Mouse (Mus musculus) heart, postnatal 25 days (tissue): ENCODE data around the gene Vps53. TPM values are rescaled to one million over a fixed set of nuclear protein-coding genes. Genes with fewer than 3 reads are reported as not detected.
A peak's percentile ranks its signal among the peaks of the same experiment; 100 is the strongest.

Experiments used
- DNase-seq: peaks from one replicate; pipeline ENCODE4 v3.0.0; 2022; ENCODE audit warnings: low spot score
- intact Hi-C: fragments of 180-260 bp; cut with DNase I; formaldehyde crosslinking; loops from one replicate; pipeline ENCODE4 v1.15.1; 2025
- total RNA-seq, 2 experiments: library from RNA; stranded (reverse); gene quantifications; 2 replicates each; pipeline ENCODE4 v1.2.3; 2021

Vps53 gene
- total RNA-seq, 2 experiments from 2014 or later, result 26.1 to 30.3 TPM

DNA sequence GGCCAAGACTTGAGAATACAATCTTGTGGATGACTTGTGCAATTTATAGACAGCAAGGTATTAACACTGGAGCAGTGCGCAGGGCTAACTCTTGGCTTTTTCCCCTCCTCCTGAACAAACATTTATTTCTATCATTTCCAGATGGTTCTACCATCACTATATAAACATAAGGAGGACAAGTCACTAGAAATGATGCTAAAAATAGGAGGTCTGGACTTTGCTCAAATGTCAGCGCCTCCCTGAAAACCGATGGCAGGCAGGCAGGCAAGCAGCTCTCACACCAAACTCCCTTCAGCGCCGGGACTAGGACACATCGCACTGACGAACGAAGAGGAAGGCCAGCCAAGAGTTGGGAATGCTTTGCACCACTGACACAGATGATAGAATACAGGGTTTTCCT is 54.1 kb downstream of the Vps53 start:
- no peak for DNase-seq
- intact Hi-C loops, result no loop called here

DNA sequence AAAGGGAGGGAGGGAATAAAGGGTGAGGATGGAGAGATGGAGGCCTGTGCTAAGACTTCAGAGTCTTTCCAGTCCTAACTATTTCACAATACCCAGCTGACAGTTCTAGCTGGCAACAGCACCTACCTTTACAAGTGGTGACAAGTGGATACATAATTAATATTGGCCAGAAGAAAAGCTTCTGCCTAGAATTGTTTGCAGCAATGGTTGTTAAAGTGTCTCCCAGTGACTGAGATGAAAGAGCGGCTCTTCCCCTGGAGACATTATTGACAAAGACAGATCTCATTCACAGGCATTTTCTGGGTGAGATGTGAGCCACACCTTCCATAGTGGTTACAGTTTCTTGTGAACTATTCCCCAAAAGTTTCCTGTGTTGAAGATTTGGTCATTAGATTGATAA is 55.9 kb downstream of the Vps53 start:
- intact Hi-C loops, result no loop called here
- DNase-seq, result no peak

DNA sequence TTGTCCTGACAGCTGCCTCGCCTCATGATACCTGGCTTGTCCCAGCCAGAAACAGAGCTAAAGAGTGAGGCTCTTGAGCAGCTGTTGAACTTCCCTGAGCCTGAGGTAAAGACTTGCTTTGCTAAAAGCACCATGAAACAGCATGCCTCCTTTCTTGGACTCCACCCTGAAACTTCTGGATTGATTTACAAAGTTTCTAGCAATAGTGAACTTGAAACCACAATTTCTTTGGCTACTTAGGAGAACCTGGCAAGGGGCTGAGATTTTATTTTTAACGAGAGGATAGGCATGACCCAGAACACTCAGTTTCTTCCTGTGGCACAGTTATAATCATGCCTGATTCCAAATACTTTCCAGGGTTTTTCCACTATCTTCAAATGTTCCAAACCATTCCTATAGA is 56.9 kb downstream of the Vps53 start:
- DNase-seq, result no peak
- intact Hi-C loops, result no loop called here

DNA sequence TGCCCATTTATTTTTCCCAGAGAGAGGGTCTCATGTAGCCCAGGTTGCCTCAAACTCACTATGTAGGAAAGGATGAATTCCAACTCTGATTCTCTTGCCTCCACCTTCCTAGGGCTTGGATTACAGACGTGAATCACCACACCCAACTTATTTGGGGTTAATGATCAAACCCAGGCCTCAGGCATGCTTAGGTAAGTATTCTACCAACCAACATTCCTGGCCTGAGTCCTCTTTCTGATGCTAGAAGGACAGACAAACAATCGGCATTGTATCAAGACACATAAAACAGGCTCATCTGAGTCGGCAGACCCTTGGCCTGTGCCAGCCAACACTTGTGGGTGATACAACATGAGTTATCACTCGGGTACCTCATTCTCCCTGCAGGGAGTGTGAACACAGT is 58.4 kb downstream of the Vps53 start:
- DNase-seq, result no peak
- intact Hi-C loops, result no loop called here

DNA sequence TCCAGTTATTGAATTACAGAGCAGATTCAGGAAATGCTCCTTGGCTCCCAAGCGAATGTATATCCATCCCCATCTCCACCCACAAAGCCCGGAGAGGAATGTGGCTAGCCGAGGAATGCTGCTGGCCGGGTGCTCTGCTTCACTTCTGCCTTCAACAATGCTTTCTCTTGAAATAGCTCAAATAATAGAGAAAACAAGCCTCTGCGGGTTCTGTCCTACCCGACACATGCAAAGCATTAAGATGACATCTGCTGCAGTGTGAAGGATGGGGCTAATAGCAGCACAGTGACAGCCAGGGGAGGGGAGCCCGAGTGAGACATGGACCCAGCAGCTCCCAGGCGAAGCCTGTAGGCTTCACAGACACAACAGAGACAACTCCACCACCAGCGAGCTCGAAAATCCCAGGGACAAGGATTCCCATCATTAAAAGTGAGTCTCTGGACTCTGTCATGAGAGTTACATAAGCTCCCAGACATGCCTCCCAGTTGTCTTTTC is 59.0 kb downstream of the Vps53 start:
- DNase-seq, result no peak
- intact Hi-C loops, result no loop called here

DNA sequence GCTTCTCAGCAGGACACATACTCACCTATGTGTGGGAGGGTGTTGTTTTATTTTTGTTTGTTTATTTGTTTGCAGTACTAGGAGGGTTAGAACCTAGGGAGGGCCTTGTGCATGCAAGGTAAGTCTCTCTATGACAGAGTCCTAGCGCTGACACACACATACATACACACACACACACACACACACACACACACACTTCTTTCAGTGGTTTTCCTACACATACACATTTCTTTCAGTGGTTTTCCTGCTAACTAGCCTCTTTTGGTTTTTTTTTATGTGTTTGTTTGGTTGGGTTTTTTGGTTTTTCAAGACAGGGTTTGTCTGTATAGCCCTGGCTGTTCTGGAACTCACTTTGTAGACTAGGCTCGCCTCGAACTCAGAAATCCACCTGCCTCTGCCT is 69.0 kb downstream of the Vps53 start:
- no peak for DNase-seq
- intact Hi-C loops, result no loop called here

DNA sequence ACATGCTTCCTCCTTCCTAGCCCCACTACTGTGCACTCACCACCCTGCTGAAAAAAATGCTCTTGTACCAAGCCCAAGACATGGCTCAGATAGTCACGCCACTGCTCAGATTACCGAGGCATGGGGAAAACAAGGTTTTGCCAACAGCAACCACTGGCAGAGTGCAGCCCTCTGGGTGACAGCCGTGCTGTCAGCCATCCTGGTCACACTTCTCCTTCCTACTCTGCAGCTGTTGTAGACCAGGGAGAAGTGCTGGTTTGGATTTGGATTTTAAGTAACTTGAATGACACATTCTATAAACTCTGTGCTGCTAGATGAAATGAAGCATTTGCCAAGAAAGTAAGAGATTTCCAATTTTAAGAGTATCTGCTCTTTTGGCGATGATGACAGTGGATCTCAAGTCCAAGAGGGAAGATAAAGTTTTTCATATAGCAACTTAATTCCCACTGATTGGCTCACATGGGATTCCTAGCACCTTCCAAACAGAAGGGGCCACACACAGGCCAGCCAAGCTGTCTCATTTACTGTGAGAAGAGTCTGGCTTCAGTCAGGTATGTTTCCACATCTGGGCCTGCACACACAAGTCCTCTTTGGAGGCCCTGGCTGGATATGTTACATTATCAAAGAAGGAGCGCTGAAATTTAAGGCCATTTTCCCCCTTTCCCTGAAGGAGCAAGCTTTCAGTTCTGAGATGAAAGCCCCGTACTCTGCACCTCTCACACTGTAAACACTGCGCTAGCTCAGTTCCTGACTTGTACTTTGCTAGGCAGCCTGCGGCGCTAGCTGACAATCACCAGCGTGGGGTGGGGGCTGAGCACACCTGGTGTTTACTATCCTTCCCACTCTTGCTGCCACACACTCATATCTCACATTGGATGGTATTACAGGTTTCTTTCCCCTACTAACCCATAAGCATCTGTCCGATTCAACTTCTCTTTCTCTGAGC is 72.6 kb downstream of the Vps53 start:
- intact Hi-C loops, result no loop called here
- no peak for DNase-seq

DNA sequence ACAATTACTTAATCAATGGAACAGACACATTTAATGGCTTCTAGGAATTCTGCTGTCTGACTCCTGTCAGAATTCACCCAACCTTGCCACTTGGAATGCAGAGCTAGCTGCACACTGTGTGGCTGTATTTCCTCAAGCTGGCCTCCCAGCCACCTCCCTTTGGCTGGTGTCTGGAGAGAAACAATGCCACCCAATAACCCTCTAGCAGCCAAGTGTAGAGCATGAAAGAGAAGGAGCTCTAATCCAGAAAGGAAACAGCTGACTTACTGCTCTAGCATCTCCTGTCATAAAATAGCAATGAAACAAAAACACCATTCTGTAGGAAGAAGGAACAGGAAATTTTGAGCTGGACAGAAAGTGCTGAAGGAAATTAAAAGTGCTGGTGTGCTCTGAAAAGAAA is 78.3 kb downstream of the Vps53 start:
- intact Hi-C loops, result no loop called here
- DNase-seq, result no peak

DNA sequence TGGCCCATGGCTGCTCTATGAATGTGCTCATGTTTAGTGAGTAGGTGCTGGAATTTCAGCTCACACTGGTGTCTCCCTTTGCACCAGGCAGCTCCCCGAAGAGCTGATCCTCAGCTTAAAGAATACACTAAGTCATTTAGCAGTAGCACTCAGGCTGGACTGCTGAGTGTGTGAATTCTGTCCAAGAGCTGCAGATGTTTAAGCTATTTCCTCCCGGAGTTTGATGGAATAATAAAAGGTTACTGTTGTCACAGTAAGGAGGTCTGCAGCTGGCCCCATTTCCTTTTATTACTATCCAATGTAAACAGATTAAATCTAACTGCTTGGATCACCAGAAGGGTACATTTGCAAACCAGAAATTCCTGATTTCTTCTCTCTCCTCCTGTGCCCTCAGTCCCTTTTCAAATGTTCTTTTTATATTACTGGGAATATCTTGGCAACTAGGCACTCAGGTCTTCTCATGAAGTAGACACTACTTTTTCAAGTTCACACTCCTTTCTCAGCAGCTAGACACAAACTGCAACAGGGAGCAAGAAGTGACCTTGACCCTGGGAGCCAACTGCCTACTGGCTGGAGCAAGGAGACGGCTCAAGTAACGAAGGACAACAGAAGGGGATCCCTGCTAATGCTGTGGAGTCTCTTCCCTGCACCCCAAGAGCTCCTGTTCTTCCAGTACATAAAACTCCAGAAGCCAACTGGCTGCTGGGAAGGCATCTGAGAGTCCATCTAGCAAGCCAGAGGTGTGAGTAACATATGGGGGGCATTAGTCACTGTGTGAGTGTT is 80.1 kb downstream of the Vps53 start:
- DNase-seq, result no peak
- intact Hi-C loops, result no loop called here

DNA sequence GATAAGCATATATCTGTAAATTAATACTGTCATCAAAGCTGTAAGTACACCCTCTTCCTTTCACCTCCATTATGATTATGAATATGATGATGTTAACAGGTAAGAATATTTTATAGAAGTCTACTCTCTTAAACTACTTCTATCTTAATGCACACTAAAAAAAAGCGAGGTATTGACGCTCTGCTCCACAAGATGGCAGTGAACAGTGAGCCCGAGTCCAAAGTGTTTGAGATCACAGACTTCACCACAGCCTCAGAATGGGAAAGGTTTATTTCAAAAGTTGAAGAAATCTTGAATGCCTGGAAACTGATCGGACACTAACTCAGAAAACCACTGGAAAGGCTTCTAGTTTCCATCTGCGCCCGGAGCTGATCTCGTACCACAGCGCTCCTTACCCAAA is 85.8 kb downstream of the Vps53 start:
- intact Hi-C loops, result no loop called here
- no peak for DNase-seq

DNA sequence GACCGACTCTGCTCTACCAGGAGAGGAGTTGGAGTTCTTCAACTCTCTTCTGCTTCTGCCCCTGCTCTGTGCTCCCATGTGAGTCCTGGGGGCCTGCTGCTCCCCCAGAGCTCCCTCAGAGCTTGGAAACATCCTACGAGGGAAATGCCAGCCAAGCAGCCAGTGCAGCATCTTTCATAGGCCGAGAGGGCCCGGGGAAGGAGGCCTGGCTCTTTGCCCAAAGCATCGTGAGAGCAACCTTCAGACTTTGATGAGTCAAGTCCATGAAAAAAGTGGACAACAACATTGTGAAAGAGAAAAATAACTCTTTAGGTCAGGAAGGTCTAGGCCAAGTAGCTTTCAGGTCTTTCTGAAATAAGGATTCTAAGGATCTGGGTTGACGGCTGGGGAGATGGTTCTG is 89.7 kb downstream of the Vps53 start:
- DNase-seq, result no peak
- intact Hi-C loops, result loop anchor here (10.0 kb wide), 1 partner anchor 45 kb away; no protein-coding TSS in a partner anchor

DNA sequence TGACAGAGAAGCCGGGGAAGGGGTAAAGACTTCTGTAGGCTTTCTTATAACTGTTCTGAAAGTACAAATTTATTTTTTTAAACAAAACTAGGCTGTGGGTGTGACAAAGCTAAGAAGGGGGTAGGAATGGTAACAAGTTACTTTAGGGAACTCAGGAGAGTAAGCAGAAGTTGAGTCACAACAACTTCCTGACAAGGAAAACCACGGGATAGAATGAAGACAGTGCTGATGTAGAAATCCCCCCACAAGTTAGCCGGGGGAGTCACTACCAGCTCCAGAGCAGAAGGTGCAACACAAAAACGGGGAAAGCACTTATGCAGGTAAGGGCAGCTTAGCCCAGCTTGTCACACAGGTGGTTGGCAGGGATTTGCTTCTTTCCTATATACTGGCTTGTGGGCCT is 90.9 kb downstream of the Vps53 start:
- no peak for DNase-seq
- intact Hi-C loops, result loop anchor here (10.0 kb wide), 1 partner anchor 46 kb away; no protein-coding TSS in a partner anchor

DNA sequence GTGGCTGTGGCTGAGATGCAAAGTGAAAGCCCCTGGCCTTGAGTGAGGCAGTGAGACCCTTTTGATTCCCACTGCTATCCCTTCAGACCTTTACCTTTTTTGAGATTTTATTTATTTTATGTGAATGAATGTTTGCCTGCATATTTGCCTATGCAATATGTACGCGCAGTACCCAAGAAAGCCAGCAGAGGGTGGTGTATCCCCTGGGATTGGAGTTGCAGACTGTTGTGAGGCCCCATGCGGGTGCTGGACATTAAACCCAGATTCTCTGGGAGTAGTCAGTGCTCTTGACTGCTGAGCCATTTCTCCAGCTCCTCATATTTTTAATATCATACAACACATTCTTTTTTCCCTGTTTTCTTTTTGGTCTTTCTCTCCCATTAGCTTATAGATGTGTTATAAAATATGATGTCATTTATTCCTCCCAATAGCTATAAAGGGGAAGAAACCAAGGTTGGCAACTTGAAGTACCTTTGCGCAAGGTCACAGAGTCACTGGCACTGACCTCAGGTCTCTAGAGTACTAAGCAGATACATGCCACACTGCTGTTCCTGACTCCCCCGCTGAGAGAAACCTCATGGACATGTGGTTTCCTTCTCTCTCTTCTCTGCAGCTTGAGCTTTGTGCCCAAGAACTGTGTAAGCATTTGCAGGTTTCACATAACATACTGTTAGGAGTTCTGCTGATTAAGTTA is 93.4 kb downstream of the Vps53 start:
- no peak for DNase-seq
- intact Hi-C loops, result loop anchor here (1.0 to 10.0 kb wide), 2 partner anchors 49 to 81 kb away; no protein-coding TSS in a partner anchor

DNA sequence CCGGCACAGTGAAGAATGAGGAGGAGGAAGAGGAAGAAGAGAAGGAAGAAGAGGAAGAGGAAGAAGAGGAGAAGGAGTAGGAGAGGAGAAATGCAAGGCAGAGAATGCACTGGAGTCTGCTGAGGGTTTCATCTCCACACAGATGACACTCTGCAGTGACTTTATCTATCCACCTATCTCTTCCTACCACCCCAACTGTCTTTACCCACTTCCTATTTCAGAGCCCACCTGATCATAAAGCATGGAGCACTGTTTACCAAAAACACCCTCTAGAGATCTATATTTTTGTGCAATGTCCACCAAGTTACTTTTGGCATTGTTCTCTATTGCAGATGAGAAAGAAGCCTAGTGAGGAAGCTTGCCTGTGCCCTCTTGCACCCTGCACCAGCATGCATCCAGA is 94.5 kb downstream of the Vps53 start:
- intact Hi-C loops, result loop anchor here (5.0 to 10.0 kb wide), 2 partner anchors 50 to 58 kb away; partner anchors contain the start of gene Rflnb
- no peak for DNase-seq

DNA sequence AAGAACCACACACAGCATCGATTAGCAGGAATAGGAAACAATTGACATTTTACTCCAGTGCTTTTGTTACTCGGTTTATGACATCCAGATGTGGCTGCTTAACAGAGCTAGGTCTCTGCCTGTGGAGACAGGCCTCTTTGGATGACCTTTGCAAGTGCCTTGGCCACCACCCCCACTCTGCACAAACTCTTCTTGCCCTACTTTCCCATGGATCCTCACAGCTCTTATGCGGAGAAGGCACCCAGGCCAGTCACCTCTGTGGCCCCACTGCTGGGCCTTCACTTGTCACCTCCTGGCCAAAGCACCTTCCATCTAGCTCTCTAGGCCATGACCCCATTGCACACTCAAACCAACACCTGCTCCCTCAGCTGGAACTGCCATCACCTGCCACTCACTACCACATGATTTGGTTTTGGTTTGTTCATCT is 95.5 kb downstream of the Vps53 start:
- intact Hi-C loops, result loop anchor here (5.0 to 10.0 kb wide), 2 partner anchors 51 to 57 kb away; partner anchors contain the start of gene Rflnb
- DNase-seq, result no peak

DNA sequence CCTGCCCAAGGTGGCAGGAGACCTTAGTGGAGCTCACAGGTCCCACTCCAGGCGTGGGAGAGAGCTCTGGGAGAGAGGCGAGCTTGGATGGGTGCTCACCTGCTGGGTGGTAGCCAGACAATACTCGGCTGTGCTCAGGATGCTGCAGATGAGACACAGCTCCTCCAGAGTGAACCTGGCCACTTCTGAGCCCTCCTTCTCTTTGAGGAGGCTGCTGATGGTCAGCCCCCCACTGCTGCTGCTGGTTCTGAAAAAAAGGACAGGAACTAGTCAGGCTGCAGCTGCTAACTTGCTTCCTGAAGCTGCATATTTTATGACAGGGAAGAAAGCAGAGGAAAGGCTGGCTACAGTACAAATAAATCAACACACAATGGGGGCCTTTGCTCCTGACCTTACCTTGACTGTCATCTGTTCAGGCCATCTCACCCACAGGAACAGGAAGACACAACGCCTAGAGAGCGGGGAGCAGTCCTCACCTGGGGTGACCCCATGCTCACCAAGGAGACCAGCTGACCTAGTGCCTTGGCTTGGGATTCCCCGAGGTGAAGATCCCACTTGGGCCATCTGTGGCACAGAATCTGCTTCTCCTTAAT is 98.3 kb downstream of the Vps53 start:
- peak; percentile 20 for DNase-seq
- intact Hi-C loops, result loop anchor here (2.0 to 10.0 kb wide), 3 partner anchors 40 to 54 kb away; partner anchors contain the start of gene Rflnb

DNA sequence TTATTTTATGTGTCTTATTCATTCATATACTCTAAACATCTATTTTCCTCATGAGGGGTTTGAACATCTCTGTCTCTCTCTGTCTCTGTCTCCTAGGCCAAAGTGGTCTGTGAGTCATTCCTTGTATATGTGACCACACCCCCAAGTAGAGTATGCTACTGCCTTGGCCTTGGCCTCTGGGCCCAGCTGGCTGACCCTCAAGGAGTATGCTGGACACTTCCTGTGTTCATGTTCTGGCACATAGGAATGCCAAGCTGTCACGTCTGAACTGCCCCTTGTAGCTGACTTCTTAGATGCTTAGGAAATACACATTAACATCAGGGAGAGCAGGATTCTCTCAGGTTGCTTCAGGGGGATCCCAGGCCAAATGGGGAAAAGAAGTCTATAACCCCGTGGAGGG is 99.2 kb downstream of the Vps53 start:
- intact Hi-C loops, result loop anchor here (2.0 to 10.0 kb wide), 3 partner anchors 39 to 55 kb away; partner anchors contain the start of gene Rflnb
- DNase-seq, result no peak

DNA sequence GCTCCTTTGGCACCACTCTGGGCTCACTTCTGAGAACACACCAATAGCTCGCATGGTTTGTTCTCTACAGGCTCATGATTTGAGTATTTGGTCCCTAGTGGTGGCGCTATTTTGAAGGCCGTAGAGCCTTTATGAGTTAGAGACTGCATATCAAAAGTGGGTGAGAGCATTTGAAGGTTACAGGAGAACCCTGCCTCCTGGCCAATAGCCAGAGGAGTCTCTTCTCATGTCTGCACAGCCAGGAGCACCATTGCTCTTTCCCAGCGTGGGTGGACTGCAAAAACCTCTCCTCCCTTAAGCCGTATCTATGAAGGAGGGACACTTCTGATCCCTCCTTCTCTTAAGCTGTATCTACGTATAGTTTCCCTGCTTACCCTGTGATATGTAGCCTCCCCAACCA is 102.1 kb downstream of the Vps53 start:
- intact Hi-C loops, result no loop called here
- DNase-seq, result no peak

DNA sequence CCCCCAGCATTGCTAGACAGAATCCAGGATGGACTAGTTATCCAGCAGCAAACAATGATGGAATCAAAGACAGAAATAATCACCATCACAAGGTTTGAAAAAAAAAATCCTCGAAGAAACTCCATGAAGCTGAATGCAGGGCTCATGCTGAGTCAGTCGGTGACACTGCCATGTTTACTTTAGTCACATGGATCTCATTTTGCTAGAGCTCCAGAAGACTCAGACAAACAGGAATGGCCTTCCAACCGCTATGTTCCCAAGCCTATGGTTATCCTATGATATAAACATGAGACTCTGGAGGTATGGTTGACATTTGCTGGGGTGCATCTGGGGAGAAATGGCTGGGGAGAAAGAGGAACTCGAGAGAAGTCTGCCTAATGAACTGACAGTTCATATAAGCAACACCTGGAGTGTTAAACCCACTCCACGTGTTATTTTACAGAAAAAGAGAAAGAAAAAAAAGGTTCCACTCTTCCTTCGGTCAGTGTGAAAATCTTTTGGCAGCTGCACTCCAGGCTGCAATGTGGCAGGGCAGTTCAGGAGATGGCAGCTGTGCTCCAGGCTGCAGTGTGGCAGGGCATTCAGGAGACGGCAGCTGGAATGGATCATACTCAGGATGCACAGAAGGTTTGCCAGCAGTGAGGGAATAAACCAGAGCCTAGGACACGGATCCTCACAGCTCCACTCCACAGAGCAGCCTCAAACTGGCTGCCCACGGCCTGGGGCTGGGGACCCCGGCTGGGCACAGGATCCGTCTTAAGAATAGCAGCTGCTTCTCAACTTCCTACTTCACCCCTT is 105.0 kb downstream of the Vps53 start:
- no peak for DNase-seq
- intact Hi-C loops, result no loop called here
